Mouse (Mus musculus): Measurements from ENCODE around the gene Snapin.

GRCm38 (mm10) chr3:90497597-90497996, 6.8 kb upstream of the Snapin start:
- TF ChIP-seq GATA1 (IDR thresholded peaks at IDR 0.05; ENCODE audit: borderline replicate concordance, low read length) (no peak), FLI1 (IDR thresholded peaks at IDR 0.05; ENCODE audit: low read length) (no peak)

Measured in megakaryocyte, embryonic 14.5 days (primary cell).